Mouse (Mus musculus) midbrain, embryonic 10.5 days (tissue): ENCODE measurements around the gene Vmn1r115. TPM values are rescaled to one million over a fixed set of nuclear protein-coding genes. Genes with fewer than 3 reads are reported as not detected.
"Not testable (repeated sequence)": the region's sequence is repeated elsewhere in the genome, so short reads cannot be mapped to it uniquely, and the experiment has no call there.

Experiments
- DNase-seq: peaks from one replicate; pipeline ENCODE4 v3.0.0-alpha.2; 2017; ENCODE audit warnings: low spot score
- H3K27ac ChIP-seq: fragments of 300-500 bp; sonication (generic); replicated peaks from 2 replicates; pipeline ENCODE4 v1.5.1; 2016; ENCODE audit warnings: mild to moderate bottlenecking
- H3K27me3 ChIP-seq: fragments of 300-500 bp; sonication (generic); 2 replicates; pipeline ENCODE4 v1.6.1; 2016; ENCODE audit warnings: low read depth, mild to moderate bottlenecking; ENCODE audit not compliant: poor library complexity, severe bottlenecking
- H3K36me3 ChIP-seq: fragments of 300-500 bp; sonication (generic); 2 replicates; pipeline ENCODE4 v1.6.1; 2016; ENCODE audit warnings: mild to moderate bottlenecking, moderate library complexity
- H3K4me1 ChIP-seq: fragments of 300-500 bp; sonication (generic); 2 replicates; pipeline ENCODE4 v1.6.1; 2016
- H3K4me3 ChIP-seq: fragments of 300-500 bp; sonication (generic); 2 replicates; pipeline ENCODE4 v1.5.1; 2016; ENCODE audit warnings: mild to moderate bottlenecking, moderate library complexity
- H3K9me3 ChIP-seq: fragments of 300-500 bp; sonication (generic); replicated peaks from 2 replicates; pipeline ENCODE4 v1.6.1; 2016; ENCODE audit warnings: mild to moderate bottlenecking
- WGBS: fragments of 180-500 bp; shearing (Covaris S2); methylation state at CpG from one replicate; pipeline ENCODE4 v1.1.7; 2016; 5-methylcytosine and 5-hydroxymethylcytosine counted together
- polyA plus RNA-seq: library from polyadenylated mRNA; unstranded; fragments of >200 nt; fragmentation: Nextera tagmentation; extraction: Ambion mirVana; gene quantifications from 2 replicates; pipeline ENCODE4 v1.2.1, GENCODE M21; 2016

Vmn1r115 gene
- polyA plus RNA-seq, result not detected in 2 replicates

DNA sequence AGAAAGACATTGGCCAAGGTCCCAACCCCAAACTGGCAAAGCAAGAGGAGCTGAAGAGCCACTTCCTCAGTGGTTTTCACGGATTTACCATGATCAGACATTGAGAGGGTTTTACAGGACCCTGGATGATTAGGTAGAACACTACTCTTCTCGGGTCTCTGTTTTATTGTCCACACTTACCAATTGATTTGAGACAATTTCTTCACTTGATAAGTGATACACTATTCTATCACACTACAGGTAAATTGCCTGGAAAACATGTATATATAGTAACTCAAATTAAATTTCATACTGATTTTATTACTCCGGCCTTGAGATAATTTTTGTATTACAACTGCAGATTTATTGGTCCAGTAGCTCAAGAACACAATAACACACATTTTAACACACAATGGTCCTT is at the start of gene Vmn1r115:
Vmn1r115 (minus strand) TSS at position 101 of the 400 bp plus-strand sequence.
- not testable (repeated sequence) for H3K9me3 ChIP-seq, H3K27ac ChIP-seq, H3K4me3 ChIP-seq, H3K36me3 ChIP-seq, DNase-seq, H3K4me1 ChIP-seq, H3K27me3 ChIP-seq
- WGBS, result 77% methylated on average over 1 of the region's 3 CpGs

DNA sequence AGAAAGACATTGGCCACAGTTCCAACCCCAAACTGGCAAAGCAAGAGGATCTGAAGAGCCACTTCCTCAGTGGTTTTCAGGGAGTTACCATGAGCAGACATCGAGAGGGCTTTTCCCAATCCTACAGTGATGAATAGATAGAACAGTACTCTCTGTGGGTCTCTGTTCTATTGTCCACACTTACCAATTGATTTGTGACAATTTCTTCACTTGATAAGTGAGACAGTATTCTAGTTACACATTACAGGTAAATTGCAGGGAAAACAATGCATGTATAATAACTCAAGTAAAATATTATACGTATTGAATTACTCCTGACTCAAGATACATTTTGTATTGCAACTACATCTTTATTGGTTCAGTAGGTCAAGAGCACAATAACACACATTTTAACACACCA is 39.2 kb upstream of the Vmn1r115 start, which contains the start of gene Vmn1r117:
Vmn1r117 (minus strand) TSS at position 101 of the 400 bp plus-strand sequence.
- not testable (repeated sequence) for H3K27me3 ChIP-seq, DNase-seq, H3K4me1 ChIP-seq, H3K36me3 ChIP-seq, H3K4me3 ChIP-seq, H3K27ac ChIP-seq, H3K9me3 ChIP-seq
- no CpG with 5 or more reads among the region's 2 CpGs for WGBS

DNA sequence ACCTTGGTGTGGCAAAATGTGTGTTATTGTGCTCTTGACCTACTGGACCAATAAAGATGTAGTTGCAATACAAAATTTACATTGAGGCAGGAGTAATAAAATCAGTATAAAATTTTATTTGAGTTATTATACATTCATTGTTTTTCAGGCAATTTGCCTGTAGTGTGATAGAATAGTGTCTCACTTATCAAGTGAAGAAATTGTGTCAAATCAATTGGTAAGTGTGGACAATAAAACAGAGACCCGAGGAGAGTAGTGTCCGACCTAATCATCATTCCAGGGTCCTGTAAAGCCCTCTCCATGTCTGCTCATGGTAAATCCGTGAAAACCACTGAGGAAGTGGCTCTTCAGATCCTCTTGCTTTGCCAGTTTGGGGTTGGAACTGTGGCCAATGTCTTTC is 27.2 kb upstream of the Vmn1r115 start, which contains the start of gene Vmn1r116:
Vmn1r116 (plus strand) TSS at position 301 of the 400 bp plus-strand sequence.
- H3K27ac ChIP-seq, H3K4me1 ChIP-seq, H3K9me3 ChIP-seq, DNase-seq, H3K4me3 ChIP-seq, H3K27me3 ChIP-seq, H3K36me3 ChIP-seq: not testable (repeated sequence)
- WGBS, result 67% methylated on average over 3 of the region's 3 CpGs

- not testable (repeated sequence) for DNase-seq, H3K4me1 ChIP-seq, H3K4me3 ChIP-seq, H3K27me3 ChIP-seq, H3K36me3 ChIP-seq, H3K27ac ChIP-seq, H3K9me3 ChIP-seq
- WGBS, result no CpG with 5 or more reads among the region's 5 CpGs
Observed at GRCm38 (mm10) chr7:20812086-20812485, 32.7 kb downstream of the Vmn1r115 start, which contains the start of gene Vmn1r114. Vmn1r114 (minus strand) TSS chr7:20812186.

Other genes with a start within 250 kb of the Vmn1r115 start
- gene Gm4513, start 246.0 kb downstream of the Vmn1r115 start, polyA plus RNA-seq, result not detected in 2 replicates
- not detected in 2 replicates for gene Vmn1r107, start 176.1 kb downstream of the Vmn1r115 start, polyA plus RNA-seq
- gene Vmn1r111, start 141.8 kb downstream of the Vmn1r115 start, polyA plus RNA-seq, result not detected in 2 replicates
- gene Gm10668, start 114.4 kb downstream of the Vmn1r115 start, polyA plus RNA-seq, result not detected in 2 replicates
- gene Vmn1r112, start 73.8 kb downstream of the Vmn1r115 start, polyA plus RNA-seq, result not detected in 2 replicates
- not detected in 2 replicates for gene Vmn1r113, start 57.7 kb downstream of the Vmn1r115 start, polyA plus RNA-seq
- not detected in 2 replicates for gene Vmn1r114, start 32.8 kb downstream of the Vmn1r115 start, polyA plus RNA-seq
- not detected in 2 replicates for gene Vmn1r116, start 27.3 kb upstream of the Vmn1r115 start, polyA plus RNA-seq
- not detected in 2 replicates for gene Vmn1r117, start 39.1 kb upstream of the Vmn1r115 start, polyA plus RNA-seq
- gene Vmn1r118, start 67.4 kb upstream of the Vmn1r115 start, polyA plus RNA-seq, result not detected in 2 replicates
- gene Vmn1r119, start 167.5 kb upstream of the Vmn1r115 start, polyA plus RNA-seq, result not detected in 2 replicates
- not detected in 2 replicates for gene Vmn1r120, start 208.8 kb upstream of the Vmn1r115 start, polyA plus RNA-seq